Mouse (Mus musculus): ENCODE data around the gene Tmem164.

Gene Tmem164

DNA sequence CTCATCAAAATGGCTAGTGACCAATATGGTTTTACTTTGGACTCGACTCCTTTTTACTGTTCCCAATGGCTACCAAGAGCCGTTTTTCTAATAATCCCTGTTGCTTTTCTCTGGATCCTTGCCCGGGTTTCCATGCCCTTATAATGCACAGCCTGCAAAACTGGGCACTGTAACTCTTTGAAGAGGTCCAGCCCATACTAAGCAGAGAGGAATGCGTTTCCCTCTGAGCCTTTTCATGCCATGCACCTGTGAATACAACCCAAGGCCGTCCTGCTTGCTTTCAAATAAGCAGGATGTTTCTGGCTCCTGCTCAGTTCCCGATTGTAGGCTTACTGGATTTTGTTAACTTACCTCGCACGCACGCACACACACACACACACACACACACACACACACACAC, 7.3 kb downstream of the Tmem164 start:
- no peak for DNase-seq (ENCODE audit: low spot score in 2 of 2)

DNA sequence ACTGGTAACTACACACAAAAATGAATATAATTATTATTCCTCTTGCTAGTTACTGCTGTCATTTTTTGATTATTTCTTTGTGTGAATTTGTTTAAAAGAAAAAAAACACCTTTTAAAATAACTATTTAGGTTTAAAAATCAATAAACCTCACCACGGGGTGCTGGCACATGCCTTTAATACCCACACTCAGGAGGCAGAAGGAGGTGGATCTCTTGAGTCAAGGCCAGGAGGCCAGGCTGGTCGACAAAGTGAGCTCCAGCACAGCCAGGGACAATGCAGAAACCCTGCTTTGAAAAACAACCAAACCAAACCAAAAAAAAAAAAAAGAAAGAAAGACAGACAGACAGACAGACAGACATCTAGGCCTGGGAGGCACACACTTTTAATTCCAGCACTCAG, 12.1 kb downstream of the Tmem164 start:
- no peak for DNase-seq (ENCODE audit: low spot score in 2 of 2)

DNA sequence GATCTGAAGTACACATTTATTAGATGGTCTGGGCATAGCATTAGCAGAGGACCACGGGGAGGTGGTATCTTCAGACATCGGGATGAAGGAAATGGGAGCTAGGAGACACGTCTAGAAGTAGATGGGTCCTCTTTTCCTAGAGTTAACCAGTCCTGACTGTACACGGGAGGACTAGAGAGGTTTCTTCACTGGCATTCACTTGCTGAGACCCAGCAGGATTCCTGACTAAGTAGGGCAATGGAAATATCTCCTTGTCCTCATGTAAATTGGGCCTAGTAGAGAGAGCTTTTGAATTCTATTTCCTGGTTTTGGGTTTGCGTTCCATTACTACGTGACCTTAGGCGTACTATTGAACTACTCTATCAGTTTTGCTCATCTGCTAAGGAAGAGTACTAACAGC, 13.1 kb downstream of the Tmem164 start:
- DNase-seq (ENCODE audit: low spot score in 2 of 2), result no peak

DNA sequence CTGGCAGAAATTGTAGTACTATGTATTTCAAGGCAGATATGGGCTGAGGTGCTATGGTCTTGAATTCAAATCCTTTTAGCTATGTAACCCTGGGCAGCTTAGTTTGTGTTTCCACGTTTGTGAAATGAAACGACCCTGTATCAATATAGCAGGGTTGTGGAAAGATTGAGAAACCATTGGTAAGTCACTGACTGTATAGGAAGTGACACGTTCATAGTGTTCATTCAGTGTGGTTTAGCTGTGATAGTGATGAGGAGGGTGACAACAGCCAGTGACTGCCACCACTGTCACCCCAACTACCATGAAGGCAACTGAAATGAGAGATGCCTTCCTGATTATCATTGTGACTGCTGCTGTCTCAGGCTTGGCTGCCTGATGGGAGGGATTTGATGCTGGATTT, 13.7 kb downstream of the Tmem164 start:
- DNase-seq (ENCODE audit: low spot score in 2 of 2), result no peak

DNA sequence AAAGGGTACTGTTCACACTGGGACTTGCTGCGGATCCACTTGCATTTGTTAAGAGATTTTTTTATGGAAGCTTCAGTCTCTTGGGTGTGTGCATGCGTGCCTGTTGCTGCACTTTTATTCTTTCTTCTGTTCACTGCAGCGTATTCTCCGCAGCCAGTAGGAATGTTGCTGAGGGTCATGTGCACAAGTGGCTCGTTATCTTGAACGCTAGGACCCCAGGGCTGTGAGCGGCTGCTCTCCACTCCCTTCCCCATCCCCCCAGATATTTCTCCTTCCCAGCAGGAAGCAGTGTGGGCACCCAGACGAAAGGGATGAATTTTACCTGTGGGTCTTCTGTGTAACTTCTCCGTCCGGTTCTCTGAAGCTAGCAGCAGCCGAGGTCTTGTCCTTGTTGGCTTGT, 15.6 kb downstream of the Tmem164 start:
- DNase-seq (ENCODE audit: low spot score in 2 of 2), result no peak

DNA sequence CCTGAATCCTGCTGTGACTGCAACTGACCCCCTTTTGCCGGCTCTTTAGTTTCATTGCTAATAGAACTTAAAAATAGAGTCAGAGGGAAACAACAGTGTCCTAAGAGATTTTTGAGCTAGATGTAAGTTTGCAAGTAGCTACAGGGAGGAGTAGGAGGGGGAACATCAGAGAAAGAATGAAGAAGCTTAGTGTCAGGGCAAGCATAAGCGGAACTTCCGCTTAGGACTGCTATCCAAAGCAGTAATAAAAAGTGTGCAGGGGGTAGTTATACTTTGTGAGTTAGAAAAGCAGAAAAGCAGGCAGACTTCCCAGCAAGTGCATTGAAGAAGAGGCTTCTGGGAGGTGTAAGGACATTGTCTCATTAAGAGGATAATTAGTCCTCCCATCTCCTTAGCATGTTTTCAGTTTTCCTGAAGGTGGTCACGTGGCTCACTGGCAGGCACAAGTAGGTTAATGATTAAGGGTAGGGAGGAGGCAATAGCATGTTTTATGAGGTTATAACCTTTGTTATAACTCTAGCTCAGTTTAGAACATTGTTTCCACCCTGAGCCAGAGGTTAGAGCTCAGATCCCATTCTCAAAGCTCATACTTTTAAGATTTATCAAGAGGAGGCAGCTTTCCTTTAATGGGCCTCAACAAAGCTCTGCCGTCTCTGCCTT, 16.5 kb downstream of the Tmem164 start:
- DNase-seq (ENCODE audit: low spot score in 2 of 2), result no peak

DNA sequence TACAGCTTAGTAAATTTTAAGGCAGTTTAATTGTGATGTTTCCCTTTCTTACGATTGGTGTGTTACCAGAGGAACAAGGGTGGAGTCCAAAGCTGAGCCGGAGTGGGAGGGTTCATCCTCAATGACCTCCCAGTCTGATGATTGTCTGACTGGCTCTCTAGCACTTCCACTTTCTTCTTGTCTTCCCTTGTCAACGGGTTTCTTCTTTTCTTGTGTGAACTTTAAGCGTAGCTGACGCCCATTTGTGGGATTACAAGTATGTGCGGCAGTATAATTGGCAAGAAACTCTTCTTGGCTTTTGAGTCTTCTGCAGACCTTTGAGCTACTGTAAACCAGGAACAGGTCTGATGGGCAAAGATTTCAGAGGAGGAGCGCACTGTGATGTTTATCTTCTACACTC, 17.0 kb downstream of the Tmem164 start:
- no peak for DNase-seq (ENCODE audit: low spot score in 2 of 2)

DNA sequence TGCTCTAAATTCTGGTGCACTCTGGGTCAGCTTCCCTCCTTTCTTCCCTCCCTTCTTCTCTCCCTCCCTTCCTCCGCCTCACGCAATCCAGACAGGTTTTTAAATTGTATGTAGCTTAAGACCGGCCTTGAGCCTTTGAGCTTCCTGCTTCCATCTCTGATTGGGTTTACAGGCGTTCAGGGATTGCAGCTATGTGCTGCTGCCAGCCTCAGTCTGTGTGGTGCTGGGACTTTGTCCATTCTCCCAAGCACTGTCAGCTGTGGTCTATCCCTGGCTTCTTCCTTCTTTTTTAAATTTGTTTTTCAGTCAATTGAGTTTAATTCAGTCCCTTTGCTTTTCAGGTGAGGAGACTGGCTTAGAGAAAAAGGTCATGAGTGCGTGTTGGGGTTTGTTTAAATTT, 20.9 kb downstream of the Tmem164 start:
- DNase-seq (ENCODE audit: low spot score in 2 of 2), result no peak

DNA sequence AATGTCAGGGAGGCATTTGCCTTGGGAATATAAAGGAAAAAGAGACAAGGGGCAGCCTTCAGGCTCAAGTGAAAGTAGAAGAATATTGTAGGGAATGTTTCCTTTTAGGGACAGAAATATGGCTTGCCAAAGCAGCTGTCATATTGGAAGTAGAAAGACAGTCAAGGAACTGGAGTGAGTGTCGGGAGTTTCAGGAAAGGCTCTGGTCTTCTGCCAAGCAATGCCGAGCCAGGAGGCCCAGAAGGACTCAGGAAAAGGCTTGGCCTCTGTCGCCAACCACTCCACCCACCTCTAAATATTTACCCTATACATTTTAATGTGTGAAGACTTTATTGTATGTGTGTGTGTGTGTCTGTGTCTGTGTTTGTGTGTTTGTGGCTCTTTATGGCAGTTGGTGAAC, 21.4 kb downstream of the Tmem164 start:
- no peak for DNase-seq (ENCODE audit: low spot score in 2 of 2)

DNA sequence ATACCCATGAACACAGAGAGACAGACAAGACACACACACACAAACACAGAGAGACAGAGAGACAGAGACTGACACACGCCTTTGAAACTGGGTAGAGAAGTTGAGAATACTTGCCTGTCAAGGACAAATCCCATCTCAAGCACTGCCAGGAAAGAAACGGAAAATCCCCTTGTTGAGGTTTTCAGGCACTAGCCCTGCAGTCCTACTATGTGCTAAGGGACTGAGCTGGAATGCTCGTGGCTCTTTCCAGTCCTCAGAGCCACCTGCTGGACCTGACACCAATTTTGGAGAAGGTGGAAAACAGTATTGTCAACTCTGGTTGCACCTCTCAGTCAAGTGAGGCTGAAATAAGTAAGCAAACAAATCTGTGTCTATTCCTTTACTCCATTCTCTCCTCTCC, 22.7 kb downstream of the Tmem164 start:
- DNase-seq (ENCODE audit: low spot score in 2 of 2), result no peak

DNA sequence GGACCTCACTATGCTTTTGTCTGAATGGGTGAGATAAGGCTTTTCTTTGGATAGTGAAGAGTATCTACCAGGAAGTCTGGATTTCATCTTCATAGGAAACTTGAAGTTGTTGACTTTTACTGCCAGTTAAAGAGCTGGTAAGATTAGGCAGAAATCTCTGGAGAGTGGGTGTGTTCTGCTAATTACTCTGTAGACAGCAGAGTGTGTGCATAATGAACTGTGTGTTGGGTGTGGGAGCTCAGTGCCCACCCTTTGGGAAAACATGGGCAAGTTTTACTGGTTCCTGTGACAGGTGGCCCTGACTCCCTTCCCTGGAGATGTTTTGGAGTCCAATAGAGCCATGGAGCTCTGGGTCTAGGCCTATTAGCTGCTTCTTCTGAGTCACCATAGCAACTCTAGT, 27.1 kb downstream of the Tmem164 start:
- DNase-seq (ENCODE audit: low spot score in 2 of 2), result no peak

DNA sequence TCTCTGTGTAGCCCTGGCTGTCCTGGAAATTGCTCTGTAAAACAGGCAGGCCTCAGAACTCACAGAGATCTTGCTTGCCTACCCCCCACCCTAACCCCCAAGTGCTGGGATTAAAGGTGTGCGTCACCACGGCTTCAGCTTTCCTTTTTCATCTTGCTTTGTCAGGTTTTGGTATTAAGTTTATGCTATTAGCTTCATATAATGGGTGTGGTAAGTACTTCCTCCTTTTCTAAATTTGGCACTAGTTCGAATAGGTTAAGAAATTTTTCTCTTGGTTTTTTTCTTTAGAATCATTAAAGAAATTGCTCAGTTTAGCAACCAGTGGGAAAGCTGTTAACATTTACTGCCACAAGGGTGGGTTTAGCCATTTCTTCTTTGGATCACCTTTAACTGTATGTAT, 34.8 kb downstream of the Tmem164 start:
- no peak for DNase-seq (ENCODE audit: low spot score in 2 of 2)

DNA sequence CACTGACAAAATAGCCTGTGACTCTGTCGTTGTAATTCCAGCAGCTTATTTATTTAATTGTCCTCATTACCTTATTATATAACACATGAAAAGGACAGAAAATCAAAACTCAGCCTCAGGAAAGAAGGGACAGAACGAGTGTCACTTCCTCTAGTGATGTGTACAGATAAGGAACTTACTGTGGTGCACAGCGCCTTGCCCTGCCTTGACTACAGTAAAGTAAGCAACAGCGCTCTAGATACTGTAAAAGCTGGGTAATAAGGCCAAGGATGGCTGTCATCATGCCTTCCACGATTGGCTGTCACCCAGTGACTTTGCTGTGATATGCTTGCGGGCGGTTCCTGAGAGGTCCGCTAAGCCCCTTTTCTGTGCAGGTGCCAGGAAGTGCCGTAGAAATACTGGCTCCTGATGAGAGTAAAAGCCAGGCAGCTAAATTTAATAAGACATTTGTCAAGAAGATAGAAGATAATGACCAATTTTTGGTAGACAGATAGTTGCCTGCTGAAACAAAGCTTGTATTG, 36.8 kb downstream of the Tmem164 start:
- DNase-seq (ENCODE audit: low spot score in 2 of 2), result no peak

DNA sequence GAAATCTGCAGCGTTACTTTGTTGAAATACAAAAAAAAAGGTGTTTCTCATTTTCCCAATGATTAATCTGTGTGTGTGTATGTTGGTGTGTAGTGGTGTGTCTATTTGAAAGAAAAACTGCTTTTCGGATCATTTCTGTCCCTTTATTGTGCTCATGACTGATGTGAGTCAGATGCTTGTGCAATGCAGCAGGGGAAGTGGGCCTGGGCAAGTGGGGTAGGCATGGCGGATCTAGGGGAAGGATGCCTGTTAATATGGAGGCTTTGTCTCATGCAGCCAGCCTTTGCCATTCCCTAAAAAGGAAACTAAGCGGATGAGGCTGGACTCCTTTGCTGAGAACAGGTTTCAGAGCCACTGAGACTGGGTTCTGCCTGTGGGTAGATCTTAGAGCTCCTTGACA, 37.6 kb downstream of the Tmem164 start:
- DNase-seq (ENCODE audit: low spot score in 2 of 2), result no peak

DNA sequence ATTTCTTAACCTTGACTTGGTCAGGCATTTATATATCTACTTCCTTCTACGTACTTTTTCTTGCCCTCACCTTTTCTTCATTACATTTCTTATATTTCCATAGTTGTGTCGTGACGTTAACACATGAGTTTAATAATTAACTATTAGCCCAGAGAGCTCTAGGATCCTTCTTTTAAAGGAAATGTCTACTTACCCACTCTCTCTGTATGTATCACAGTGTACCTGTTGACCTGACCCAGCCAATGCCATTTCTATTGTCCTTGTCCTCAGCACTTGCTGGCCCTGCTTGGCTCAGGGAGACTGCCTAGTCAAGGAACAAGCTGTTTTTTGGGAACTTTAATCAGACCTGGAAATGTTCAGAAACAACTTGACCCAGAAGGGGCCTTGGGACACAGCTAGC, 40.7 kb downstream of the Tmem164 start:
- no peak for DNase-seq (ENCODE audit: low spot score in 2 of 2)

DNA sequence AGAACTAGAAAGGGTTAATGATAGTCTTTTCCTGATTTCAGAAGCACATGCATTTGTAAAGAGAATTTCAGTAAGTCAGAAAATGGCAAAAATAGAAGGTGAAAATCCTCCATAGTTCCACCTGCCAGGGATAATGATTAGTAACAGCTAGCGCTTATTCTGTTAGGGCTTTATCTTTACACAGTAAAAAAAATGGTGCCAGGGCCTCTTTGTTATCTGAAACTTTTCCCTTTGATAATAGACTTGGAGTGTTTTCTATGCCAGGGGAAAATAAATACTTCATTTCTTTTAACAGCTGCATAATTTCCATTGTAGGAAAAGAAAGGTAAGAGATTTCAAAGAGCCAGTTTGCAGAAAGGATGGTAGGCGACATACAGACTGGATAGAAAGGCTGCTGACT, 43.0 kb downstream of the Tmem164 start:
- no peak for DNase-seq (ENCODE audit: low spot score in 2 of 2)

DNA sequence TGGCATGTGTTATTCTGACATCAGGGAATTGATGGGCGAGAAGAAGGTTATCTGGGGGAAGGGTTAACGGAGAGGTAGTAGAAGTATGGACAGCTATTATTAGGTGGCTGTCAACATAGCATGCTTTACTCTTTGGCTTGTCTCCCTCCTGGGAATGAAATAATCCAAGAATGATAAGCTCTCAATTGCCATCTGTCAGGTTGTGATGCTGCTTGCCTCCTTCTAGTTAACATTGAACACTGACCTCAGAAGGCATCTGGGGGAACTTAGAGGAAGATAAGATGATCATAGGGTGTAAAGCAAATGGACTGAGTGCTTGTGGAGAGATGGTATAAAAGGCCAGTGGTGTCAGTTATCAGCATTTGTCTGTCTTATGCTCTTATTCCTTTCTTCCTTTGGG, 44.4 kb downstream of the Tmem164 start:
- DNase-seq (ENCODE audit: low spot score in 2 of 2), result no peak

DNA sequence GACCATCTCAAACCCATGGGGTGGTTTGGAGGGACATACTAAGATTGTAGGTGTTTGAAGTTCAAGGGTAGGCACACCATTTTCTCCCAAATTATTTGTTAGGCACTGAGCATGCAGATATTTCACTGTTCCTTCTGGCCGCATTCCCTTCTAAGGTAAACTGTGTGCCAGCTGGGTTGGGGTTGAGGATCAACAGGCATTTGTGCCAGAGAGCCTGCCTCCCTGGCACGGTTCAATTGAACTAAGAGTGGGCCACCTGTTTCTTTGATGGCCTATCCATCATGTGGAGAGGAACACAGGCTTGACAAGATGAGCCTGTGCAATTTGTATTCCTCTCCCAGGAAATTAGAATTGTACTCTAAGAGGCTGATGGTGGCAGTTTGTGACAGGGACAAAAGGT, 45.1 kb downstream of the Tmem164 start:
- no peak for DNase-seq (ENCODE audit: low spot score in 2 of 2)

DNA sequence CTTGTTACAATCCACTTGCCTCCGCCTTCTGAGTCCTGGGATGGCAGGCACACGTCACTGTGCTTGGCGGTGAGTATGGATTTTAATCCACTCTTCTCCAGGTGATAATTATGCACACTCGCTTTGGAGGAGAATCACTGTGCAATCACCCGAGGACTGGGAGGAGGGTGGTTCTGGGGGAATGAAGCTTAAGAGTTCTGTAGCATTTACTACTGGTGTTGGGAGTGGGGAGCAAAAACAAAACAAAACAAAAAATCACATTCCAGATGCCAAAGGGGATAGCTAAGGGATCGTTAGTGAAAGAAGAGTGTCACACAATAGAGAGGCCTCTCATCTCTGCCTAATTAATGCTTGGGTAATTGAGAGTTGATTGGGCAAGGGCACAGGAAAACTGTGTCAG, 46.6 kb downstream of the Tmem164 start:
- DNase-seq (ENCODE audit: low spot score in 2 of 2), result no peak

DNA sequence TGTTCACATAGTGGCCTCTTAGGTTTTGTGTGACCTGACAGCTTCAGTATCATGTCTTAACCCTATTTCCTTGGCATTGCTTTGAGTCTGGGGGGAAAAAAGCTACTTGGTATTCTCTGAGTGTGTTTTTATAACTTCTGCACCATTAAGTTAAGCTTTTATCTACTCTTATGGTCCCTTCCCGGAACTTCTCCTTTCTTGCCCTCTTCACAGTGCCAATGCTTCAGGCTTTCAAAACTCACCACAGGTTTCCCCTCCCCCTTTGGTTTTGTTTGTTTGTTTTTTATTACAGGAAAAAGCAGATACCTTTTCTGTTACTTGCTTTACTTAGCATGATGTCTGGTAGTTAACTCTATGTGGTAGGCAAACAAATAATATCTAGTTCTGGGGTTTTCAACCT, 47.8 kb downstream of the Tmem164 start:
- no peak for DNase-seq (ENCODE audit: low spot score in 2 of 2)

DNA sequence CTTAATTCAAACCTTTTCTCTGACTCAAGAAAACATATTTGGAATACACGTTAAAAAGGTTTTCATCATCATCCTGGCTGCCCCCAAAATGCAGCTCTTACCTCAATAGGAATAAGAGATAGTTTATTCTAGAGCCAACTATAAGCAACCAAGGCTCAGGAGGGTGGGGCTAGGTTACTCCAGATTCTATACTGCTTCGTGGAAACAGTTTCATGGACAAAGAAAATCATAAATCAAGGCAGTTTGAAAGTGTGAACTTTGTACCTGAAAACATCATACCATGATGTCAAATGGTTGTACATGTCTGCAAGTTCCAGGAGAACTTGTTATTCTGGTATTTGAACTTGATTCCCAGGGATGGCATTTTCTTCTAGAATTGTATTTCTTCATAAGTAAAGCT, 48.3 kb downstream of the Tmem164 start:
- DNase-seq (ENCODE audit: low spot score in 2 of 2), result no peak

DNA sequence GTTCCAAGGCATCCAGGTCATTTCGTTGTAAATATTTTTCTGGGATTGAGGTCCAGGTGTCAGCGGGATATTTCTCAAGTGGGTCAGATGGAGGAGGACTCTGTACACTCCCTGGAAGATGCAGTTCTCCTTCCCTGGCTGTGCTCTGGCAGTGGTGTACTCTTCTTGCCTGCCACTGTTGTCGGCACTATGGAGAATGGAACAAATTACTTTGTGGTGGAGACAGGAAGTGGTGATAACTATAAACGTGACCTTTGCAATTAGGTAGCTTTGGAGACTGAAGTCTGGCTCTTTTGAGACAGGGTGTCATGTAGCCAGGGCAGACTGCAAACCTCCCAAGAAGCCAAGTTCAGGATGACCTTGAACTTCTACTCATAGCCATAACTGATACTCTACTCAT, 55.9 kb downstream of the Tmem164 start:
- no peak for DNase-seq (ENCODE audit: low spot score in 2 of 2)

DNA sequence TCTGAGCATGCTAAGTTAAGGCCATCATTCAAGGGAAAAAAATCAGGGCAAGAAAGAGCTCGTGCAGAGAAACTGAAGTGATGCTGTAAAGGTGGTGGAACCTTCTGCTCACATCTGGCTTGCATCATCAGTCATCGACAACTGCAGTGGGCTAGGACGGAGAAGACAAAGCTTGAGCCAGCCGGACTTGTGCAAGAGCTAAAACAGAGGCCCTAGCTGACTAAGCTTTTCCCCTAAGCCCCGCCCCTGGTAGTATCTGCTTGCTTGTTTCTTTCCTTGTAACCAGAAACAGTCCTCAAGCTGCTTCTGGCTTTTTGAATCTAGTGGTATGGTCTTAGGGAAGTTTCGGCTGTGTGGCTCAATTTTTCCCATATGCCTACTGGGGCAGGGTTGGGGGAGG, 56.5 kb downstream of the Tmem164 start:
- DNase-seq (ENCODE audit: low spot score in 2 of 2), result no peak

DNA sequence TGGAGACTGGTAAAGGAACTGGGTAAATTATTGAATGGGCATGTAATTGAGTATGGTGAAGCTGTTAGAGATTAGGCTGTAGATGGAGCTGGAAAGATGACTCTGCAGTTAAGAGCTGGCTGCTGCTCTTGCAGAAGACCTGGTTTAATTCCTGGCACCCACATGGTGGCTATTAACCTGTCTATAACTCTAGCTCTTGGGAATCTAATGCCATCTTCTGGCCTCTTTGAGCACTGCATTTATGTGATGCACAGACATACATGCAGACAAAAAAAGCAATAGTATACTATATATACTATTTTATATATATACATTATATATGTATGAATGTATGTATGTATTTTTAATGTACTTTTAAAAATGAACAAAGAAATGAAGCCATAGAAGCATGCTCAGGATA, 66.2 kb downstream of the Tmem164 start:
- DNase-seq (ENCODE audit: low spot score in 2 of 2), result no peak
